Mouse (Mus musculus) urinary bladder, postnatal 10 days (tissue): ENCODE results near the gene Coq10b.
"Not testable (repeated sequence)": the region's sequence is repeated elsewhere in the genome, so short reads cannot be mapped to it uniquely, and the experiment has no call there.

ENCODE experiments used
- DNase-seq: peaks from one replicate; pipeline ENCODE4 v3.0.0; 2022; ENCODE audit warnings: low spot score

Coq10b gene

GRCm38 (mm10) chr1:55058383-55058782 is 5.8 kb downstream of the Coq10b start:
- DNase-seq, result not testable (repeated sequence)

DNA sequence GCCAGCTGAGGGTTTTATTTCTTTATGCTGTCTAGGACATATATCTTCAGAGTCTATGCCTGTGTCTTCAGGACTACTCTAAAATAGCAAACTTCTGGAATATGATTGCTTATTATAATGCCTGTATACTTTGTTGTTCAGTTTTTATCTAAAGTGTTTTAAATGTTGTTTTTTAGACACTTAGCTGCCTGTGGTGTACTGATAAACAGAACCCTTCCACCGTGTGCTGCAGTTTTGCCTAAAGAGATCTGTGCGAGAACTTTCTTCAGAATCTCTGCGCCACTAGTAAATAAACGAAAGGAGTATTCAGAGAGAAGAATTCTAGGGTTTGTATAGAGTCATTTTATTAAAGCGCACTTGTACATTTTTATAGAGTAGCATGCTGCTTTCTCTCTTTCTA is 8.5 kb downstream of the Coq10b start:
- DNase-seq, result no peak

- no peak for DNase-seq
These were observed 9.2 kb downstream of the Coq10b start for GRCm38 (mm10) chr1:55061772-55062171.

DNA sequence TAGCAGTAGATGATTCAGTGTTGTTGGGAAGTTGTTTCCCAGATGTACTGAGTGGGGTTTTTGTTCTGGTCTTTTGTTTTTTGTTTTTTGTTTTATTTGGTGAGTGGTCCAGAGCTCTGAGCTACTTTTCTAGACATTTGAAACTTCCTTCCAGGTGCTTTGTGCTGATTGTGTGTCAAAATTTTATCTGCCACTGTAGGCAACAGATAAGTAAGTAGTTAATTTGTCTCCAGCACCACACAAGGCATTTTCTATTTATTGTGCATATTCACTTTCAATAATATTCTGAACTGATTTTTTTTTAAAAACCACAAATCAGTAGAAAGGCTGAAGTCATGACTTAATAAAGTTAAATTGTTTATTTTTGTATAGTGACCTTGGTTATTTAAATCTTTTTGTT is 19.8 kb downstream of the Coq10b start:
- not testable (repeated sequence) for DNase-seq

DNA sequence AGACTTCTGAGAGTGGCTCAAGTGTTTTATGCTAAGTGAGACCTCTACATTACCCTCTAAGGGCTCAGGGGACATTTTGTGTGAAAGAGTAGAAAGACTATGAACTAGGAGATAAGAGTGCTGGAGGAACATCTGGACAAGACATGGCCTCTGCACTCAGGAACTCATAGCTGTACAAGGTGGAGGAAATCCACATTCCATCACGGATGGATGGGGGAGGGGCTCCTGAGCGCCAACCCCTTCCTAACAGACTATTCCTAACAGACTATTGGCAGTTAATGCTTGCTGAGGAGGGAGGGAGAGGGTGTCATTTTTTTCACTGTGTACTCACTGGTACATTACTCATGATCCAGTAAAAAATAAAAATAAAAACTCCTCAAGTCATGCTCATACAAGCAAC is 22.2 kb downstream of the Coq10b start:
- DNase-seq, result no peak

DNA sequence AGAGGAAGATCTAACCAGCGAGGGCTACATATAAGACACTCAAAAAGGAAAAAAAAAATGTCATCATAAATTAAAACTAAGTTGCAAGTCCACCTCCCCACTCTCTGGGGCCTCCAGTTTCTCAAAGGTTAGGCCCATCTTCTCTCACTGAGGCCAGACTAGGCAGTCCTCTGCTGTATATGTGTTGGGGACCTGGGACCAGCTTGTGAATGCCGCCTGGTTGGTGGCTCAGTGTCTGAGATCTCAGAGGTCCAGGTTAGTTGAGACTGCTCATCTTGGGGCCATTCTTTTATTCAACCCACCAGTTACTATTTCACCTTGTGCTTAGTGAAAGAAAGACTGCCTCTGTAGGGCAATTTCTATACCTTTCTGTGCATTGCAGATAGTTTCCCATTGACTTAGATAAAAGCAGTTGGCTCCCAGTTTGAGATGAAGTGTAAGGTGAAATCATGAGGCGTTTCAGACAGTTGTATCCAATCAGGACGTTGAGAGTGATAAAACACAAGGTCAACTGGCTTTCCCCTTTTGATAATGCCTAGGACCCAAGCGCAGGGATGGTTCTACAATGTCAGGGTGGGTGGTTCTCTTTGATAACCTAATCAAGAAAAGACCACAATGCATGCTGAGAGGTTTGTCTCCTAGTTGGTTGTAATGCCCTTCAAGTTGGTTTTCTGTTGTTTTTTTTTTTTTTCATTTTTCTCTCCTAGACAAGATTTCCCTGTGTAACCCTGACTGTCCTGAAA is 23.3 kb downstream of the Coq10b start:
- no peak for DNase-seq

GRCm38 (mm10) chr1:55076395-55076743 is 23.8 kb downstream of the Coq10b start:
- no peak for DNase-seq

DNA sequence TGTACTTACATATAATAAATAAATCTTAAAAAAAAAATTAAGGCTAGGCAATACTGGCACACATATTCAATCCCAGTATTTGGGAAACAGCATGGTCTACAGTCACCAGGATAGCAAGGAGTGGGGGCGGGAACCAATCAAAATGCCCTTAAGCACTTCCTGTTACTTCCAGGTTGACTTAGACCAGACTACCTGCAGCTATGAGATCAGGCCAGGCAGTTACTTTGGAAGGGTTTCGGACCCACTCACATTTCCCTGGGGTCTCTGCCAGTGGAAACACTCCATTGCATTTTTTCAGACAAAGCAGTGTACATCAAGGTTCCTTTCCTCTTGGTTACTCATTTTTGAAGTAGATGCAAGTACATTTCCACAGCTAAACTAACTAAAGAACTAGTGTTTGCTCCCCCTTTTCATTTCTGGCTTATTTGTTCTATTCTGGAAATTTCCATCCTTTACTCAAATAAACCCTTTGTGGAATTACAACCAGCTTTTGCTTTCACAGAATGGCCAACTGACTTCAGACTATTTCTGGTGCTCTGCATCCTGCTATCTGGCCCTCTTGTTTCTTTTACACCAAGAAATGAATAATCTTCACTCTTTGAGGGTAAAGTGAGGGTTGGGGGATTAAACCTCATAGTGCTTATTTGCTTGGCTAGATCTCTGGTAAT is 24.4 kb downstream of the Coq10b start:
- no peak for DNase-seq

DNA sequence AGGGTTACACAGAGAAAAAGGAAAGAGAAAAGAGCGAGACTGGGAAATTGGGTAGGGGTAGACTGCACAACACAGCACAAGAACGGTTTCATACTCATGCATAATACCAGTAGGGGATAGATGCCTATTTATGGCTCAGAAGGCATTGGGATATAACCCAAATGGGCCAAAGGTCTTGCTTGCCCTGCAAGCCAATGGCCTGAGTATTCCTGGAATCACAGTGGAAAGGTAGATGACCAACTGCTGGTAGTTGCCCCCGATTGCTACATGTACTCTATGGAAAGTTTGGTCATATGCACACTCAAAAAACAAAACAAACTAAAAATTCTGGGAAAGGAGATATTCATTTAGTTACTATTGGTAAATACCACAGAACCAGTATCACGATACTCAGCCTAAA is 27.1 kb downstream of the Coq10b start:
- DNase-seq, result no peak

DNA sequence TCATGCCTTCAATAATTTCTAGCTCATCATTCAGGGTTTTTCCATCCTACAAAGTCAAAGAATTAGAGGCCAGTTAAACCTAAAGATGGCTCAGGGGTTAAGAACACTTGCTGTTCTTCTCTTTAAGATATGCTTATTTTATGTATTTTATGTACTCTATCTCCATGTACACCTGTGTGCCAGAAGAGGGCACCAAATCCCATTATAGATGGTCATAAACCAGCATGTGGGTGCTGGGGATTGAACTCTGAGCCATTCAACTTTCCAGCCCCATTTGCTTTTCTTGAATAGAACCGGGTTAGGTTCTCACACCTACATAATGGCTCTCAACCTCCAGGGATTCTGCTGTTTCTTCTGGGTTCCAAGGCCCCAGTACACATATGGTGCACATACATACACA is 29.5 kb downstream of the Coq10b start:
- DNase-seq, result no peak

DNA sequence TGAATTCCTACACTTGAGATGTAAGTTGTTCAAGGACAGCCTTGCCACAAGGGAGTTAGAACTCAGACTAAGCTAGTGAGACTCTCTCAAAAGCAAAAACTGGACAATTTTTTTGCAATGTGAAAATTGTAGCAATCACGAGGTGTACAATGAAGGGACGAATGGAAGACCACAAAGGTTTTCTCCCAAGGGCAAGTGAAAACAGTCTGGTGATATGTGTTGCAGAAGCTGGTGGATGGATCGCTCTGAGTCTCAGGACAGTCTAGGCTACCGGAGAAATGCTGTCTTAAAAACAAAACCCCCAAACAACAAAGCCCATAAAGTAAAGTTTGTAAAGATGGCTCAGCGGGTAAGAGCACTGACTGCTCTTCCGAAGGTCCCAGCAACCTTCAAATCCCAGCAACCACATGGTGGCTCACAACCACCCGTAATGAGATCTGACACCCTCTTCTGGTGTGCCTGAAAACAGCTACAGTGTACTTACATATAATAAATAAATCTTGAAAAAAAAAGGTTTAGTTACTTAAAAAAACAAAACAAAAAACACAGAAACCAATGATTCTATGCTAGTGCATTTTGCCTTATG is 33.3 kb downstream of the Coq10b start:
- DNase-seq, result no peak

- DNase-seq, result no peak
These were observed 34.4 kb downstream of the Coq10b start for GRCm38 (mm10) chr1:55086868-55087400.

GRCm38 (mm10) chr1:55087401-55087904 is 34.9 kb downstream of the Coq10b start:
- no peak for DNase-seq

GRCm38 (mm10) chr1:55087932-55088610 is 35.5 kb downstream of the Coq10b start, which contains the start of the genes Hspe1 and Hspd1:
Gene Hspe1 (plus strand): TSS chr1:55088132.
Gene Hspd1 (minus strand): TSS chr1:55088243.
- peak; percentile 97 for DNase-seq

GRCm38 (mm10) chr1:55088611-55089497 is 36.3 kb downstream of the Coq10b start:
- DNase-seq, result no peak

DNA sequence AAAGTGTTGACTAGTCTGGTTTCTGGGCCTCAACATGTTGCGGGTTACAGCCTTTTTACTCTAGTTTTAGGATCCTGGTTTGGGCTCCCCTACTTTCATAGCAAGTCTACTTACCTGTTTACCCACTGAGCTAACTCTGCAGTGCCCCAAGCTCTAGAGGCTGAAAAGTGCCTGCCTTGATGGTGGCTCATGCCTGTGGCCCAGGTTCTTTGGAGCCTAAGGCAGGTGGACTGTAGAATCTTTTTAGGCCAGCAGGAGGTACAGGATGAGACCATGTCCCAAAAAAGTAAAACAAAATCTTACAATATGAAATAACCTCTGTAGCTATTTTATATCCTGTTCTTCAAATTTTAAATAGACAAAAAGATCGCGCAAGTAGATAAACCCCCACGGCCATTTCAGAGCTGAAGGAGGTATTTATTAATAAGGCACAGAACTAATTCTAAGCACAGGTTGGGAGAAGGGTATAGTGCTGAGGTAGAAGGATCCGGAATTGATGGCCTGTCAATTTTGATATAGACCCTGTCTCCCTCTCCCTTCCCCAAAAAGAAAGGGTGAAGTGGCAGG is 37.0 kb downstream of the Coq10b start:
- DNase-seq, result no peak

DNA sequence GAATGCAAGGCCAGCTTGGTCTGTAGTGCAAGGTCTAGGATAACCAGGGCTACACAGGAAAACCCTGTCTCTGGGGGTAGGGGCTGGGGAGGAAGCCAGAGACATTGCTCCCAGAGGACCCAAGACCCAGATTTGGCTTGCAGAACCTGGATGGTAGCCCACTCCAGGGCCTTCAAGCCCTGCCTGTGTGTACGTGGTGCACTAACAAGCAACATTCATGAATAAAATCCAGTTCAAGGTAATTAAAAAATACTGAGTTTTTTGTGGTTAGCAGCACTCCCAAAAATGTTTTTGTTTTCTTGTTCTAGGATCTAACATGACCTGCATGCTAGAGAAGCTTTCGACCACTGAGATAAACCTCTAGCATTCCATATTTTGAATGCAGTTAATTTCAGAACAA is 39.5 kb downstream of the Coq10b start:
- no peak for DNase-seq

DNA sequence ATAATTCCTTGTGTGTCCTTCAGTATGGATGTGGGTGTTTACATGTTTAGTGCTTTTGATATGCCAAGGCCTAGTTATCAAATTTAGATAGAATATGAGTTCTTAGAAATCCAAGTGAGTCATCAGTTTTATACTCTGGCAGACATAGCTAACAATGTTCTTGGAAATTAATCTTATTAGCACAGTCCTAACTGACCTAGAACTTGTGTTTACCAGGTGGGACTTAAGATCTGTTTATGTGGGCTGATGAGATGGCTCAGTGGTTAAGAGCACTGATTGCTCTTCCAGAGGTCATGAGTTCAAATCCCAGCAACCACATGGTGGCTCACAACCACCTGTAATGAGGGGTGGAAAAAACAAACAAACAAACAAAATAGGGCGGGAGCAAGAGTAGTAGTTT is 39.9 kb downstream of the Coq10b start:
- no peak for DNase-seq

GRCm38 (mm10) chr1:55106919-55107585 is 54.5 kb downstream of the Coq10b start:
- DNase-seq, result no peak

- DNase-seq, result no peak
These were observed 55.1 kb downstream of the Coq10b start for GRCm38 (mm10) chr1:55107644-55108043.
